Mouse (Mus musculus): ENCODE data around the gene Eif4a3.

GRCm38 (mm10) chr11:119268557-119269195 lies 31.2 kb downstream of the Eif4a3 start:
- TF ChIP-seq MYC (IDR thresholded peaks at IDR 0.05; ENCODE audit: low read depth, low read length): no peak
- no peak for TF ChIP-seq POLR2A (IDR thresholded peaks at IDR 0.05; ENCODE audit: control insufficient read depth in 1 of 2, insufficient read depth in 1 of 2, low read depth in 1 of 2, low read length in 2 of 2, poor library complexity in 1 of 2)
- no peak for TF ChIP-seq RAD21 (IDR thresholded peaks at IDR 0.05; ENCODE audit: low read depth, low read length)
- no peak for TF ChIP-seq ZKSCAN1 (IDR thresholded peaks at IDR 0.05; ENCODE audit: low read depth, low read length)
- no peak for TF ChIP-seq KAT2A (conservative IDR thresholded peaks at IDR 0.05; ENCODE audit: low read depth, low read length)
- TF ChIP-seq UBTF (IDR thresholded peaks at IDR 0.05; ENCODE audit: borderline replicate concordance, insufficient read depth, low read depth, low read length): no peak
